Mouse (Mus musculus) midbrain, embryonic 13.5 days (tissue): ENCODE results near the gene Sox5. TPM values are rescaled to one million over a fixed set of nuclear protein-coding genes. Genes with fewer than 3 reads are reported as not detected.

Experiments used
- ATAC-seq: fragments of 200-750 bp; cut with Nextera tagmentation; 2 replicates; pipeline ENCODE4 v1.8.0; 2017; ENCODE audit warnings: mild to moderate bottlenecking, moderate TSS enrichment, moderate library complexity
- H3K27ac ChIP-seq: fragments of 300-500 bp; sonication (generic); 2 replicates; pipeline ENCODE4 v1.5.1; 2015; ENCODE audit warnings: inconsistent platforms, mild to moderate bottlenecking, moderate library complexity
- H3K27me3 ChIP-seq: fragments of 300-500 bp; sonication (generic); 2 replicates; pipeline ENCODE4 v1.6.1; 2015; ENCODE audit warnings: mild to moderate bottlenecking, inconsistent platforms
- H3K36me3 ChIP-seq: fragments of 300-500 bp; sonication (generic); 2 replicates; pipeline ENCODE4 v1.6.1; 2015; ENCODE audit warnings: mild to moderate bottlenecking, inconsistent platforms
- H3K4me1 ChIP-seq: fragments of 300-500 bp; sonication (generic); replicated peaks from 2 replicates; pipeline ENCODE4 v1.6.1; 2015; ENCODE audit warnings: inconsistent platforms
- H3K4me2 ChIP-seq: fragments of 300-500 bp; sonication (generic); replicated peaks from 2 replicates; pipeline ENCODE4 v1.6.1; 2015; ENCODE audit warnings: moderate library complexity, mild to moderate bottlenecking, inconsistent platforms
- H3K4me3 ChIP-seq: fragments of 300-500 bp; sonication (generic); replicated peaks from 2 replicates; pipeline ENCODE4 v1.5.1; 2015; ENCODE audit warnings: mild to moderate bottlenecking, inconsistent platforms
- H3K9ac ChIP-seq: fragments of 300-500 bp; sonication (generic); replicated peaks from 2 replicates; pipeline ENCODE4 v1.6.1; 2015; ENCODE audit warnings: mild to moderate bottlenecking, inconsistent platforms
- H3K9me3 ChIP-seq: fragments of 300-500 bp; sonication (generic); 2 replicates; pipeline ENCODE4 v1.6.1; 2016; ENCODE audit warnings: mild to moderate bottlenecking, inconsistent platforms
- WGBS: fragments of 180-500 bp; shearing (Covaris S2); methylation state at CpG from one replicate; pipeline ENCODE4 v1.1.7; 2015; 5-methylcytosine and 5-hydroxymethylcytosine counted together
- polyA plus RNA-seq: library from polyadenylated mRNA; unstranded; fragments of >200 nt; fragmentation: Nextera tagmentation; extraction: Ambion mirVana; gene quantifications from 2 replicates; pipeline ENCODE4 v1.2.1, GENCODE M21; 2015

The Sox5 gene
- polyA plus RNA-seq, 1 experiment from 2014 or later: 52.0 TPM

GRCm38 (mm10) chr6:144269666-144270065 lies 512.1 kb downstream of the Sox5 start:
- Histone ChIP-seq H3K9ac (no peak overlapping the region), H3K27me3 (peaks cover 9% of the 10 kb centered on the region; the same call in 1 of the 2 replicates), H3K4me3 (no peak overlapping the region), H3K36me3 (no peaks in the 10 kb centered on the region), H3K4me1 (peaks cover 11% of the 10 kb centered on the region), H3K9me3 (no peaks in the 10 kb centered on the region), H3K4me2 (no peak overlapping the region), H3K27ac (no peak overlapping the region)
- WGBS: 78% methylated on average over 4 of the region's 4 CpGs
- ATAC-seq: no peak

DNA sequence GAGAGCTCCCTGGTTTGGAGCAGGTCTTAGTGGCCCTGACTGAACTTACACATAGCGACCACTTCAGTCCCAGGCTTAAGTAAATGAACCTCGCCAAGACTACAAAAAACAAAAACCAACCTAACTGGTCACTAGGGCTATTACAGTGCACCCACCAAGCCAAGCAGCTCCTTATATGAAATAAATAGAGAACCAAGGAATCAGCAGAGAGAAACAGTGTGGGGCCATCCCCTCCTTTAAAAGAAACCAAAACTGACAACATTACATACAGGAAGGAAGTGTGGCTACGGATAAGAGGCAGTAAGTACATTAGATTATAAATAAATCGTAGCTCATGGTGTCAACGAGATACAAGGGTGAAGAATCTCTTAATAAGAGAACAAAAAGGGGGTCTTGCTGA lies 516.0 kb downstream of the Sox5 start:
- H3K27ac ChIP-seq: no peak overlapping the region
- no peak for ATAC-seq

DNA sequence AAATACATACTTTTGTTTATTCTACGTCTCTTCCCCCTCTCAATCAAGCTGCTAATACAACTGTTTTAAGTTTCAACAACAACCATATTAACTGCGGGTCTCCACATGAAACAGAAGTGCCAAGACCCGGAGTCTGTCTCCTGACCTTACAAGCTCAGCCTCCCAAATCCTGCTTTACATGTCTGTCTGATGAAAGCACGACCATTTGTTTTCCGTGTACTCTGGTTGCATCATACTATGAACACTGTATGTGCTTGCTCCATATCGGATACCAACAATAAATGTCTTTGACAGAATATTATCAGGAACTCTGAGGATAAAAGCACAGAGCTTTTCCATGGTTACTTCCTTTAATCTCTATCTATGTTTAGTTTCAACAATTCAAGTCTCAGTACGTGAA lies 516.8 kb downstream of the Sox5 start:
- peaks cover 10% of the 10 kb centered on the region for H3K4me1 ChIP-seq
- no peak for ATAC-seq
- WGBS: 65% methylated on average over 7 of the region's 7 CpGs
- no peak overlapping the region for H3K4me2 ChIP-seq
- no peak overlapping the region for H3K4me3 ChIP-seq
- H3K27me3 ChIP-seq: peaks cover 14% of the 10 kb centered on the region
- no peak overlapping the region for H3K27ac ChIP-seq
- no peaks in the 10 kb centered on the region for H3K9me3 ChIP-seq
- no peaks in the 10 kb centered on the region for H3K36me3 ChIP-seq
- H3K9ac ChIP-seq: no peak overlapping the region

More for the DNA sequence above, 516.0 kb downstream of the Sox5 start:
- H3K27me3 ChIP-seq: peaks cover 14% of the 10 kb centered on the region
- 87% methylated on average over 5 of the region's 5 CpGs for WGBS
- H3K9ac ChIP-seq: no peak overlapping the region
- H3K36me3 ChIP-seq: no peaks in the 10 kb centered on the region
- H3K4me2 ChIP-seq: no peak overlapping the region
- no peaks in the 10 kb centered on the region for H3K9me3 ChIP-seq
- peaks cover 10% of the 10 kb centered on the region for H3K4me1 ChIP-seq
- H3K4me3 ChIP-seq: no peak overlapping the region

DNA sequence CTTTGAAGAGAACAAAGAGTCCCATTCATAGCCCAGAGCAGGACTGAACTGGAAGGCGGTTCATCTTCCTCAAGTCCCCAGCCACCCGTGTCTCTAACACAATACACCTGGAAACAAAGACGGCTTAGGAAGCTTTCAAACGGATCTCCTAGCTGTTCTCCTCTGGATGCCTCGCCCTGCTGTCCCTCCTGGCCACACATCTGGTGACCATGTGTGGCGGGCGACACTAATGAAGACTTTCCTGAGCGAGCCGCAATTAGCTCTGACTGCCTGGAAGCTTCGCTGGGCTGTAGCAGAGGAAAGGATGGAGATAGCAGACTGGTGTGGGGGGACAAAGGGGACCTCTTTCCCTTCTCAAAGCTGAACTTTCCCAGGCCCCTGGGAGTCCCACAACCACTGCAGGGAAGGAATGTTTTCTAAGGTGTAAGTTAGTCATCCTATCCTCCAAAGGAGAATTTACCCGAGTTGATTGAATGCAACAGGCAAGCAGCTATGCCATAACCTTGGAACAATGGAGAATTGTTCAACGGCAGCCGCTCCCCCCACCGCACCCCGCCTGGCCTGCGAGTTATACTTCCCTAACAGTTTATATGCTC lies 517.4 kb downstream of the Sox5 start:
- no peak overlapping the region for H3K9ac ChIP-seq
- no peaks in the 10 kb centered on the region for H3K36me3 ChIP-seq
- ATAC-seq: peak; percentile 55; the same call in 1 of the 2 replicates
- peaks cover 10% of the 10 kb centered on the region for H3K4me1 ChIP-seq
- WGBS: 20% methylated on average over 16 of the region's 16 CpGs
- H3K27ac ChIP-seq: no peak overlapping the region
- H3K4me3 ChIP-seq: no peak overlapping the region
- peaks cover 12% of the 10 kb centered on the region for H3K27me3 ChIP-seq
- no peaks in the 10 kb centered on the region for H3K9me3 ChIP-seq
- peak overlapping the region; percentile 7; the same call in 1 of the 2 replicates for H3K4me2 ChIP-seq

DNA sequence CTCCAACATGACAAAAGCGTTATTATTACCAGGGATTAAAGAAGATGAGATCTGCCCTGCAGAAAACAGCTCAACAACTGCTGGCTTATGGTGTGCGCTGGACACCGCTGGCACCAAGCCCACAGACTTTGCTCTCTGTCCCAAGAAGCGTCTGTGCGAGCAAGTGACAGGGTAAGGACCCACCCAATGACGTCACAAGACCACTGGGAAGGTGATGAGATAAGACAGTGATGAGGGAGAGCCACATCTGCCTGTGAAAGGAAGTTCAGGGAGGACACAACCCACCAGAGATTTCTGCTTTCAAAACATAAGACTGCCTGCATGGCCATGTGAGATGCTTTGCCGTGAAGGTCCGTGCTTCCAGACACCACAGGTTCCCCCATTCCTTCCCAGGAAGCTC lies 525.3 kb downstream of the Sox5 start:
- 64% methylated on average over 8 of the region's 8 CpGs for WGBS
- H3K4me1 ChIP-seq: peaks cover 33% of the 10 kb centered on the region
- 0 out of 2 replicates have a peak, but pooled peaks have one; percentile 37 for ATAC-seq
- H3K9me3 ChIP-seq: no peaks in the 10 kb centered on the region
- peak overlapping the region; percentile 10; the same call in 1 of the 2 replicates for H3K27ac ChIP-seq
- H3K4me3 ChIP-seq: no peak overlapping the region
- H3K9ac ChIP-seq: no peak overlapping the region
- H3K36me3 ChIP-seq: no peaks in the 10 kb centered on the region
- H3K27me3 ChIP-seq: 0 out of 2 replicates have a peak, but pooled peaks cover 4% of the 10 kb centered on the region
- H3K4me2 ChIP-seq: no peak overlapping the region

GRCm38 (mm10) chr6:144252191-144252718 lies 529.5 kb downstream of the Sox5 start:
- Histone ChIP-seq H3K9ac (no peak overlapping the region), H3K27ac (peak overlapping the region; percentile 76), H3K27me3 (no peaks in the 10 kb centered on the region), H3K4me2 (0 out of 2 replicates have a peak overlapping the region, but pooled peaks have one; percentile 11), H3K4me3 (no peak overlapping the region), H3K4me1 (peaks cover 44% of the 10 kb centered on the region), H3K9me3 (no peaks in the 10 kb centered on the region), H3K36me3 (no peaks in the 10 kb centered on the region)
- 35% methylated on average over 7 of the region's 7 CpGs for WGBS
- peak; percentile 32; the same call in 1 of the 2 replicates for ATAC-seq

DNA sequence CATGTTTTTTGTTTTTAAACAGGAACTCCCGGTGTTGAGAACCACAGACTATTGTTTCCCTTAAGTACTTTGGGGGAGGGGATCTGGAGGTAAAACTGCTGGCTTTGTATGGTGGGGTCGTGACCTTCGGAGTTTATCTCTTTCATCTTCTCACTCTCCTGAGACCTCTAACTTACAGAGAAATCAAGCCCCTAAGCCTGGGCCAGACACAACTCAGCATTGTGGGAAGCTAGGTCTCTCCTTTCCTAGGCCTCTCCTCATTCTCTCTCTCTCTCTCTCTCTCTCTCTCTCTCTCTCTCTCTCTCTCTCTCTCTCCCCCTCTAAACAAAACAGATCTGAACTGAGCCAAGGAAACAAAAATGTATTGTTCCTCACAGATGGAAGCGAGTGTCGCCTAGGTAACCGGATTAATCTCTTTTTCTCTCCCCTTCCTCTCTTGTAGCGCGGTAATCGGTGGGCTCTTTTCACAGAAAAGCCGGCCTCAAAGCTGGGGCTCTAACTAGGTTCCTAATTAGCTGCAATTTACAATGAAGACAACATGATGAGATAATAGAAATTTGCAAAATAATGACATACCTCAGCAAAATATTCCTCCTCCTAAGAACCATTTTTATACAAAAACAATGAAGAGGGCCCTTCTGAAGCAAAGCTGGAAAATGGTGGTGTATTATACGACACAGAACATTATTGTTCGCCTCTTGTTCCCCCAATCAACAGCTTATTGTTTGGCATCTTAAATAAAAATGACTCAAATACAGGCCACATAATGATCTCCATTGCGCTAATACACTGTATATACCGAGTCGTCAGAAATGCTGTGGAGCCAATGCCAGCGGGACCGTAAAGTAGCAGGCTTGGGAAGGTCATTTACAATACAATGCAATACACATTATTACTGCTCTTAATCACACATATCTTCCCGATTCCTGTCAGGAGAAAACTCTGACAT lies 530.3 kb downstream of the Sox5 start:
- Histone ChIP-seq H3K9me3 (no peaks in the 10 kb centered on the region), H3K4me1 (peaks cover 41% of the 10 kb centered on the region), H3K4me3 (no peak overlapping the region), H3K9ac (no peak overlapping the region), H3K27me3 (no peaks in the 10 kb centered on the region), H3K4me2 (0 out of 2 replicates have a peak overlapping the region, but pooled peaks have one; percentile 11), H3K36me3 (no peaks in the 10 kb centered on the region), H3K27ac (peak overlapping the region; percentile 76)
- WGBS: 5% methylated on average over 18 of the region's 18 CpGs
- peak; percentile 84 for ATAC-seq

DNA sequence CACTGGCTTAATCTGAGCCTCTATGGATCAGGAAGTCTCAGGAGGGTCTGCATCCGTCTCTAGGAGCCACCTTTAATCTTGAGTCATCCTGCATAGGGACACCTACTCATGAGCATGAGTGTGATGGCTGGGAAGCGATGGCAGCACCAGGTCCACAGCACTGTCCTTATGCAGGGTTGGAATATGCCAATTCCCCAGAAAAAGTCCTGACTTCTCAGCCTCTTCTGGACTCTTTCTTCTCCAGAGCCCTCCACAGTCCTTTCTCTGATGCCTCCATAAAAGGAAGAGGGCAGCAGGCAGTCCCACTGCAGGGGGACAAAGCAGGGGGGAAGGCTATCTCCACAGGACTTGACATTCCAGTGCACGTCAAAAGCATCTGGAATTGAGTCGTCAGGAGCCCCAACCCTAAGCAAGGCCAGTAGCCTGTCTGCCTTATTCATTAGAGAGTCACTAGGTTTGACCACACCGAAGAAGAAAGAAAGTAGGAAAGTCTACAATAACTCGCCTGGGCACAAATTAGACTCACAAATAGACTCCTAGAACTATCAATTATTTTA lies 531.1 kb downstream of the Sox5 start:
- Histone ChIP-seq H3K4me2 (no peak overlapping the region), H3K4me3 (no peak overlapping the region), H3K36me3 (no peaks in the 10 kb centered on the region), H3K9ac (no peak overlapping the region), H3K27ac (peak overlapping the region; percentile 76), H3K4me1 (peaks cover 35% of the 10 kb centered on the region), H3K27me3 (no peaks in the 10 kb centered on the region), H3K9me3 (no peaks in the 10 kb centered on the region)
- 14% methylated on average over 6 of the region's 6 CpGs for WGBS
- peak; percentile 59 for ATAC-seq

DNA sequence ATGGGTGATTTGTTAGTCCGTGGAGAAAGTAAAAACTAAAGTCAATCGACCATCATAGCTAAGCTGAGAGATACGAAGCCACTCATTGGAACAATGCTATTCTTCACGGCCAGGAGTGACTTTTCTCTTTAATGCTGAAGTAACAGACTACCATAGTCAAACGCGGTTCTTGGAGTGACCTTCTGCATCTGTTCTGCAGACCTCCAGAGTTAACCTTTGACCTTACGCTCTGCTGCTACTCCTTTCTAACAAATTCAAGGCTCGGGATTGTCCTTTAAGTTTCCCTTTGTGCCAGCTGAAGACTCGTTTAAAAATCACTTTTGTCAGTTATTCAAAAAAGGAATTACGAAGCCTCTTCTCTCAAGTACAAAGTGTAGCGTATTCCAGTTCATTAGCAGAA lies 545.2 kb downstream of the Sox5 start:
- WGBS: 56% methylated on average over 11 of the region's 11 CpGs
- H3K9ac ChIP-seq: no peak overlapping the region

GRCm38 (mm10) chr6:144203970-144204369 lies 577.8 kb downstream of the Sox5 start:
- H3K4me2 ChIP-seq: peak overlapping the region; percentile 38
- no peaks in the 10 kb centered on the region for H3K27me3 ChIP-seq
- peak; percentile 71 for ATAC-seq
- H3K27ac ChIP-seq: no peak overlapping the region
- WGBS: 15% methylated on average over 8 of the region's 8 CpGs
- peak overlapping the region; percentile 39 for H3K9ac ChIP-seq
- no peak overlapping the region for H3K4me3 ChIP-seq
- no peaks in the 10 kb centered on the region for H3K9me3 ChIP-seq
- H3K36me3 ChIP-seq: no peaks in the 10 kb centered on the region
- H3K4me1 ChIP-seq: peaks cover 55% of the 10 kb centered on the region

More for the DNA sequence above, 545.2 kb downstream of the Sox5 start:
- no peak overlapping the region for H3K4me3 ChIP-seq
- no peaks in the 10 kb centered on the region for H3K36me3 ChIP-seq
- H3K4me1 ChIP-seq: no peaks in the 10 kb centered on the region
- no peaks in the 10 kb centered on the region for H3K27me3 ChIP-seq
- no peaks in the 10 kb centered on the region for H3K9me3 ChIP-seq
- H3K4me2 ChIP-seq: no peak overlapping the region
- no peak for ATAC-seq
- no peak overlapping the region for H3K27ac ChIP-seq

DNA sequence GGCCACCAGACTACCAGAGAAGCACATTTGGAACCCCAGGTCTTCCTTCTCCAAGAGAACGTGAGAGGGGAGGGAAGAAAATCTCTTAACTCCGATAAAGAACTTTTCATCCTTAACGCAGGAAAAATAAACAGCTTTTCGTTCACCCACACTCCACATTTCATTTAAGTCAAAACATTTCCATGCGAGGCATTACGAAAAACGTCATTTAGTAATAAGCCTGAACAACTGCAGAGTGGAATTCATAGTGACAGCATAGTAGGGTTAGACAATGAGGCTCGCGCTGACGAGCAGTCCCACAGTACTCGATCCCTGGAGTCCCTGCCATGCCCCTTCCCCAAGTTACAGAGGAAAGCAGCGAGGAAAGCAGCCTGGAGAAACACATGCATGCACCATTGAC lies 578.8 kb downstream of the Sox5 start:
- Histone ChIP-seq H3K36me3 (no peaks in the 10 kb centered on the region), H3K4me1 (peaks cover 47% of the 10 kb centered on the region), H3K27me3 (no peaks in the 10 kb centered on the region), H3K4me2 (peak overlapping the region; percentile 38), H3K9me3 (no peaks in the 10 kb centered on the region), H3K9ac (no peak overlapping the region; the same call in 1 of the 2 replicates), H3K4me3 (0 out of 2 replicates have a peak overlapping the region, but pooled peaks have one; percentile 7), H3K27ac (no peak overlapping the region)
- 34% methylated on average over 12 of the region's 12 CpGs for WGBS
- ATAC-seq: no peak
